Mouse (Mus musculus) right cerebral cortex, postnatal 4 days (tissue): Measurements from ENCODE around the gene Slc6a16.

Experiments used
- DNase-seq: peaks from one replicate; pipeline ENCODE4 v3.0.0-alpha.2; 2022

Slc6a16 gene

GRCm38 (mm10) chr7:45315182-45315701 lies 74.4 kb downstream of the Slc6a16 start:
- DNase-seq: no peak

GRCm38 (mm10) chr7:45316536-45316935 lies 75.7 kb downstream of the Slc6a16 start:
- DNase-seq: no peak

GRCm38 (mm10) chr7:45322245-45322644 lies 81.4 kb downstream of the Slc6a16 start:
- DNase-seq: no peak
